Mouse (Mus musculus) thymus, postnatal 36 days (tissue): ENCODE measurements around the gene Stt3b.

Experiments used
- DNase-seq, 2 experiments: peaks; one replicate each; pipeline ENCODE4 v3.0.0; 2022; ENCODE audit warnings: mixed read lengths in 2 of 2

Stt3b gene

GRCm38 (mm10) chr9:115210535-115210934 is 99.7 kb downstream of the Stt3b start:
- no peak for DNase-seq

DNA sequence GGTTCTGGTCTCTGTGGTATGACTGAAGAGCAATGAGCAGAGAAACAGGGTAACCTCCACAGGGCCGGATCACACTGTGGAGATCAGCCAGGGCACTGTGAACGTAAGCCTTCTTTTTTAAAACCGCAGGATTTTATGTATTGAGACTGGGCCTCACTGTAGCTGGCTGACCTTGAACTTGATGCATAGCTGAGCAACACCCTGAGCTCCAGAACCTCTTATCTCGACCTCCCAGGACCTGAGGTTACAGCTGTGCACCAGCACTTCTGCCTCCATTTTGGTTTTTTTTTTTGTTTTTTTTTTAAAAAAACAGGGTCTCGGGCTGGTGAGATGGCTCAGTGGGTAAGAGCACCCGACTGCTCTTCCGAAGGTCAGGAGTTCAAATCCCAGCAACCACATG is 100.5 kb downstream of the Stt3b start:
- no peak for DNase-seq

DNA sequence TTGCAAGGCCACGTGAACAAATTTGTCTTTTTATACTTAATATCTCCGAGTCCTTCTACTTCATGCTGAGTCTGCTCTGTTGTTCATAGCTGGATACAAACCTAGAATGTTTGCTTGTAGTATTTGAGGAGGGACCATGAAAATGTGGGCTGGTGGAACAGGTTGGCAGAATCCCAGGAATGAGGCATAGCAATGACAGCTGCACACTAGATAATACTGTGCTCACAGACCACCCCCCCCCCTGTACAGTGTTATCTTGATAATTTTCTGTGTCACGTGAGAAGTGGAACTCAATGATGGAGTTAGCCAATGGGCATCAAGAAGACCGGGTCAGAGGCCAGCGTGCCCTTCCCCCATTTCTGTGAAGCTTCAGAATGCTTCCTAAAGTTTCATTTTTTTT is 104.0 kb downstream of the Stt3b start:
- DNase-seq = no peak

DNA sequence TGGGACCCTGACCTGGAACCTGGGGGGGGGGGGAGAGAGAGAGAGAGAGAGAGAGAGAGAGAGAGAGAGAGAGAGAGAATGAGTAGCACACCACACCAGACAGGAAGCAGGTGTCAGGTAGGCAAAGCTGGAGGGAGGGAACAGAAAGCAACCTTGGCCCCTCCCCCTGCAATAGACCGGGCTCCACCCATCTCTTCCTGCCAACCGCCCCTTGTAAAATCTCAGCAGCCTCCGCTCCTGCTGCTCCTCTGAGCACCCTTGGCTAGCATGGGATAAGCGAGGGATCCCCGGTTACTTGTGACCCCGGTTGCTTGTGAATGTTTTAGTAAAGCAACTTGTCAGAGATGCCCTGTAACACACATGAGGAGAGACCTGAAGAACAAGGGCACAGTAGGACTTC is 104.7 kb downstream of the Stt3b start:
- peak; percentile 52 to 74 for DNase-seq

DNA sequence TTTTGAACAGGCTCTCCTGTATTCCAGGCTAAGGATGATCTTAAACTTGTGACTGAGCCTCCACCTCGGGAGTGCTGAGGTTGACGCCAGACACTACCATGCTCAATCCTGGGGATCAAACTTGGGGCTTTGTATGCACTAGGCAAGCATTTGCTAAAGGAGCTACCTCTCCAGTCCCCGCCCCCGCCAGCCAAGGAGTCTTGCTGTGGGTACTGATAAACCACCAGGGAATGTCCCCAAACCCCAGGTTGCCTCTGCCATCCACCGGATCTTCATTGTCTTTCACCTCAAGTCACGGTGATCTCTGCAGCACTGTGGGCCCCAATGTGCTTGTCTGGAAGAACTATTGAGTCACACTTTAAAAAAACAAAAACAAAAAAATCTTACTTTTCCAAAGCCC is 107.1 kb downstream of the Stt3b start:
- no peak for DNase-seq

DNA sequence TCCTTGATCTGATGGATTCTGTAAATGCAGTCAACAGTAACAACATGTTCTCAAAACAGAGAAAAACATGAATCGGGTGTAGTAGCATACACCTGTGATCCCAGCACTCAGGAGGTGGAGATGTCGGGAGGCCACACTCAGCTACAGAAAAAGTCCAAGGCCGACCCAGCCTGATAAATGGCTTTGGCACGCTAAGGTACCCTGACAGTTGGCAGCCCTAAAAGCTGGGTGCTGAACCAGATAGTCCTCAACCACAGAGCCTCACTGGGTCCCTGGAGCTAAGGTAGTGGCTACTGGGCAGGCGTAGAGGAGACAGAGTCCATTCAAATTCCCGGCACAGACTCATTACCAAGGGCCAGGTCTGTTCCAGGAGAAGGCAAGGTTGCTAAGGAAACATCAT is 109.0 kb downstream of the Stt3b start:
- DNase-seq = no peak

- peak; percentile 11 to 34 for DNase-seq
Observed at GRCm38 (mm10) chr9:115200166-115200862, 109.9 kb downstream of the Stt3b start.

GRCm38 (mm10) chr9:115197082-115197481 is 113.1 kb downstream of the Stt3b start:
- DNase-seq = no peak

GRCm38 (mm10) chr9:115192890-115193289 is 117.3 kb downstream of the Stt3b start:
- DNase-seq = no peak
